Mouse (Mus musculus): ENCODE data around the gene Apba1.

GRCm38 (mm10) chr19:23892633-23893032 is 133.9 kb downstream of the Apba1 start:
- no peak for TF ChIP-seq CTCF (IDR thresholded peaks at IDR 0.05; ENCODE audit: borderline replicate concordance, insufficient read depth, low read depth, low read length)
- no peak for TF ChIP-seq POLR2A (IDR thresholded peaks at IDR 0.05; ENCODE audit: borderline replicate concordance, insufficient read depth, low read length)

All from cerebellum, adult 2 months (tissue).